Mouse (Mus musculus): ENCODE results near the gene Thg1l. TPM values are rescaled to one million over a fixed set of nuclear protein-coding genes. Genes with fewer than 3 reads are reported as not detected.
A peak's percentile ranks its signal among the peaks of the same experiment; 100 is the strongest.

The Thg1l gene
- polyA plus RNA-seq, 1 experiment from 2014 or later = 13.7 TPM

- Histone ChIP-seq H3K4me1 (peaks cover 17% of the 10 kb centered on the region), H3K27me3 (no peaks in the 10 kb centered on the region; the same call in 1 of the 2 replicates), H3K9ac (no peak overlapping the region), H3K9me3 (no peaks in the 10 kb centered on the region), H3K27ac (no peak overlapping the region), H3K4me3 (replicated peaks) (no peak overlapping the region), H3K36me3 (replicated peaks) (peaks cover 5% of the 10 kb centered on the region; the same call in 1 of the 2 replicates), H3K4me2 (no peak overlapping the region)
- WGBS = 48% methylated on average over 6 of the region's 6 CpGs
- ATAC-seq (ENCODE audit: low FRiP score) = peak; percentile 31; the same call in 1 of the 2 replicates
Observed at GRCm38 (mm10) chr11:45925436-45925835, 29.9 kb downstream of the Thg1l start.

GRCm38 (mm10) chr11:45921480-45921898 is 33.8 kb downstream of the Thg1l start:
- no peaks in the 10 kb centered on the region for H3K36me3 ChIP-seq (replicated peaks)
- no peak overlapping the region for H3K9ac ChIP-seq
- H3K4me2 ChIP-seq = peak overlapping the region; percentile 40
- no peaks in the 10 kb centered on the region for H3K9me3 ChIP-seq
- no peak overlapping the region for H3K4me3 ChIP-seq (replicated peaks)
- ATAC-seq (ENCODE audit: low FRiP score) = peak; percentile 44; the same call in 1 of the 2 replicates
- WGBS = 5% methylated on average over 10 of the region's 10 CpGs
- H3K27ac ChIP-seq = 0 out of 2 replicates have a peak overlapping the region, but pooled peaks have one; percentile 47
- no peaks in the 10 kb centered on the region; the same call in 1 of the 2 replicates for H3K27me3 ChIP-seq
- peaks cover 17% of the 10 kb centered on the region for H3K4me1 ChIP-seq

- Histone ChIP-seq H3K27me3 (no peaks in the 10 kb centered on the region; the same call in 1 of the 2 replicates), H3K4me1 (peaks cover 17% of the 10 kb centered on the region), H3K36me3 (replicated peaks) (no peaks in the 10 kb centered on the region), H3K27ac (0 out of 2 replicates have a peak overlapping the region, but pooled peaks have one; percentile 47), H3K9ac (no peak overlapping the region), H3K9me3 (no peaks in the 10 kb centered on the region), H3K4me2 (peak overlapping the region; percentile 40), H3K4me3 (replicated peaks) (no peak overlapping the region)
- 0 out of 2 replicates have a peak, but pooled peaks have one; percentile 10 for ATAC-seq (ENCODE audit: low FRiP score)
- WGBS = 47% methylated on average over 8 of the region's 8 CpGs
Observed at GRCm38 (mm10) chr11:45921026-45921425, 34.3 kb downstream of the Thg1l start.

GRCm38 (mm10) chr11:45918836-45919235 is 36.5 kb downstream of the Thg1l start:
- no peak for ATAC-seq (ENCODE audit: low FRiP score)
- 87% methylated on average over 4 of the region's 4 CpGs for WGBS

GRCm38 (mm10) chr11:45918018-45918417 is 37.3 kb downstream of the Thg1l start:
- no peak for ATAC-seq (ENCODE audit: low FRiP score)
- 96% methylated on average over 6 of the region's 6 CpGs for WGBS
- Histone ChIP-seq H3K4me1 (peaks cover 12% of the 10 kb centered on the region), H3K9ac (no peak overlapping the region), H3K4me2 (no peak overlapping the region), H3K9me3 (no peaks in the 10 kb centered on the region), H3K4me3 (replicated peaks) (no peak overlapping the region), H3K27ac (no peak overlapping the region), H3K36me3 (replicated peaks) (no peaks in the 10 kb centered on the region), H3K27me3 (no peaks in the 10 kb centered on the region; the same call in 1 of the 2 replicates)

More at GRCm38 (mm10) chr11:45918836-45919235, 36.5 kb downstream of the Thg1l start:
- no peak overlapping the region for H3K27ac ChIP-seq
- no peaks in the 10 kb centered on the region for H3K36me3 ChIP-seq (replicated peaks)
- H3K4me1 ChIP-seq = peaks cover 12% of the 10 kb centered on the region
- H3K4me2 ChIP-seq = no peak overlapping the region
- no peaks in the 10 kb centered on the region for H3K9me3 ChIP-seq
- H3K4me3 ChIP-seq (replicated peaks) = no peak overlapping the region
- H3K27me3 ChIP-seq = no peaks in the 10 kb centered on the region; the same call in 1 of the 2 replicates
- no peak overlapping the region for H3K9ac ChIP-seq

GRCm38 (mm10) chr11:45916196-45916595 is 39.1 kb downstream of the Thg1l start:
- WGBS = 87% methylated on average over 10 of the region's 10 CpGs
- no peak overlapping the region for H3K4me2 ChIP-seq
- peaks cover 4% of the 10 kb centered on the region for H3K4me1 ChIP-seq
- no peak for ATAC-seq (ENCODE audit: low FRiP score)
- no peaks in the 10 kb centered on the region for H3K27me3 ChIP-seq
- no peaks in the 10 kb centered on the region for H3K9me3 ChIP-seq
- H3K27ac ChIP-seq = no peak overlapping the region
- no peak overlapping the region for H3K4me3 ChIP-seq (replicated peaks)
- H3K9ac ChIP-seq = no peak overlapping the region
- peaks cover 8% of the 10 kb centered on the region; the same call in 1 of the 2 replicates for H3K36me3 ChIP-seq (replicated peaks)

GRCm38 (mm10) chr11:45910701-45911100 is 44.6 kb downstream of the Thg1l start:
- no peak overlapping the region for H3K27ac ChIP-seq
- peak; percentile 67; the same call in 1 of the 2 replicates for ATAC-seq (ENCODE audit: low FRiP score)
- no peak overlapping the region for H3K4me3 ChIP-seq (replicated peaks)
- no peaks in the 10 kb centered on the region for H3K27me3 ChIP-seq
- H3K9me3 ChIP-seq = no peaks in the 10 kb centered on the region
- no peaks in the 10 kb centered on the region; the same call in none of the 2 replicates for H3K4me1 ChIP-seq
- H3K4me2 ChIP-seq = no peak overlapping the region
- no peak overlapping the region for H3K9ac ChIP-seq
- peaks cover 49% of the 10 kb centered on the region for H3K36me3 ChIP-seq (replicated peaks)
- 49% methylated on average over 5 of the region's 5 CpGs for WGBS

- 93% methylated on average over 7 of the region's 7 CpGs for WGBS
- ATAC-seq (ENCODE audit: low FRiP score) = no peak
- no peak overlapping the region for H3K9ac ChIP-seq
- no peaks in the 10 kb centered on the region for H3K27me3 ChIP-seq
- peaks cover 54% of the 10 kb centered on the region for H3K36me3 ChIP-seq (replicated peaks)
- H3K4me2 ChIP-seq = no peak overlapping the region
- H3K27ac ChIP-seq = no peak overlapping the region
- H3K9me3 ChIP-seq = no peaks in the 10 kb centered on the region
- no peaks in the 10 kb centered on the region; the same call in 1 of the 2 replicates for H3K4me1 ChIP-seq
- no peak overlapping the region for H3K4me3 ChIP-seq (replicated peaks)
Observed at GRCm38 (mm10) chr11:45908894-45909293, 46.4 kb downstream of the Thg1l start.

GRCm38 (mm10) chr11:45908070-45908469 is 47.2 kb downstream of the Thg1l start:
- Histone ChIP-seq H3K27ac (no peak overlapping the region), H3K4me1 (no peaks in the 10 kb centered on the region; the same call in 1 of the 2 replicates), H3K9ac (no peak overlapping the region), H3K4me2 (no peak overlapping the region), H3K4me3 (replicated peaks) (no peak overlapping the region), H3K9me3 (no peaks in the 10 kb centered on the region), H3K27me3 (no peaks in the 10 kb centered on the region), H3K36me3 (replicated peaks) (peaks cover 62% of the 10 kb centered on the region)
- no peak for ATAC-seq (ENCODE audit: low FRiP score)
- whole genome bisulfite sequencing = 97% methylated on average over 7 of the region's 7 CpGs

- no peak overlapping the region for H3K4me2 ChIP-seq
- no peak for ATAC-seq (ENCODE audit: low FRiP score)
- H3K27ac ChIP-seq = no peak overlapping the region
- no peaks in the 10 kb centered on the region; the same call in 1 of the 2 replicates for H3K4me1 ChIP-seq
- H3K36me3 ChIP-seq (replicated peaks) = peaks cover 68% of the 10 kb centered on the region
- H3K27me3 ChIP-seq = no peaks in the 10 kb centered on the region
- 93% methylated on average over 5 of the region's 5 CpGs for WGBS
- no peak overlapping the region for H3K9ac ChIP-seq
- no peak overlapping the region for H3K4me3 ChIP-seq (replicated peaks)
- H3K9me3 ChIP-seq = no peaks in the 10 kb centered on the region
Observed at GRCm38 (mm10) chr11:45907301-45907700, 48.0 kb downstream of the Thg1l start.

- Histone ChIP-seq H3K4me1 (no peaks in the 10 kb centered on the region; the same call in 1 of the 2 replicates), H3K27ac (no peak overlapping the region), H3K4me2 (no peak overlapping the region), H3K9ac (no peak overlapping the region), H3K27me3 (no peaks in the 10 kb centered on the region), H3K4me3 (replicated peaks) (no peak overlapping the region), H3K9me3 (no peaks in the 10 kb centered on the region), H3K36me3 (replicated peaks) (peaks cover 63% of the 10 kb centered on the region)
- ATAC-seq (ENCODE audit: low FRiP score) = no peak
- 92% methylated on average over 8 of the region's 8 CpGs for WGBS
Observed at GRCm38 (mm10) chr11:45906109-45906786, 49.0 kb downstream of the Thg1l start.

GRCm38 (mm10) chr11:45900233-45901015 is 54.9 kb downstream of the Thg1l start:
- Histone ChIP-seq H3K9me3 (no peaks in the 10 kb centered on the region), H3K4me3 (replicated peaks) (no peak overlapping the region), H3K4me1 (no peaks in the 10 kb centered on the region), H3K9ac (no peak overlapping the region), H3K27me3 (no peaks in the 10 kb centered on the region), H3K27ac (no peak overlapping the region), H3K36me3 (replicated peaks) (peaks cover 34% of the 10 kb centered on the region), H3K4me2 (no peak overlapping the region)
- WGBS = 76% methylated on average over 11 of the region's 11 CpGs
- no peak for ATAC-seq (ENCODE audit: low FRiP score)
